Mouse (Mus musculus): ENCODE measurements around the gene Pdzd2. TPM values are rescaled to one million over a fixed set of nuclear protein-coding genes. Genes with fewer than 3 reads are reported as not detected.

The Pdzd2 gene
- total and polyA plus RNA-seq, 2 experiments from 2014 or later, result 15.9 to 40.6 TPM

DNA sequence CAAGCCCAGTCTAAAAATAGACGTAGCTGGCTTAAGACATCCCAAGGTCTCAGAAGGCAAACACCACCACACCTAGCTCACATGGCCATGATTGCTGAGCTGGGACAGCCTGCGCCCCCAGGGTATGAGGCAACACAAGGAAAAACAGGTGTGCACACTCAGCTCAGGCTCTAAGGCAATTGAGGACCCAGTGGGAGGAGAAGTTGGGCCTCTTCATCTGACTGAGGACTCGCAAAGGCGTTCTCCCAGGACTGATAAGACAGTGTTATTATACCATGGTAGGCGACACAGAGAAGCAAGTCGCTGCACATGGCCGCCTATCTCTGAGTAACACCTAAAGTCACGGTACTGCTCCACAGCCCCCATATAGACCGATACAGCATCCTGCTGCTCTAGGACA is 235.8 kb downstream of the Pdzd2 start:
- no peak for TF ChIP-seq CTCF (IDR thresholded peaks at IDR 0.05; ENCODE audit: low read depth)
- ATAC-seq (no peak), DNase-seq (ENCODE audit: low spot score) (no peak)
- Histone ChIP-seq H3K9ac (replicated peaks; ENCODE audit: low read length) (no peak overlapping the region), H3K4me3 (ENCODE audit: low read length) (no peak overlapping the region), H3K4me1 (ENCODE audit: insufficient read depth, low read length) (0 out of 2 replicates have a peak, but pooled peaks cover 4% of the 10 kb centered on the region), H3K4me2 (ENCODE audit: low read depth, low read length) (no peak overlapping the region), H3K27ac (no peak overlapping the region), H3K9me3 (ENCODE audit: low read length) (no peaks in the 10 kb centered on the region), H3K36me3 (ENCODE audit: insufficient read depth, low read length) (no peaks in the 10 kb centered on the region), H3K27me3 (ENCODE audit: insufficient read depth, low read length) (no peaks in the 10 kb centered on the region)
- 91% methylated on average over 9 of the region's 9 CpGs for WGBS

DNA sequence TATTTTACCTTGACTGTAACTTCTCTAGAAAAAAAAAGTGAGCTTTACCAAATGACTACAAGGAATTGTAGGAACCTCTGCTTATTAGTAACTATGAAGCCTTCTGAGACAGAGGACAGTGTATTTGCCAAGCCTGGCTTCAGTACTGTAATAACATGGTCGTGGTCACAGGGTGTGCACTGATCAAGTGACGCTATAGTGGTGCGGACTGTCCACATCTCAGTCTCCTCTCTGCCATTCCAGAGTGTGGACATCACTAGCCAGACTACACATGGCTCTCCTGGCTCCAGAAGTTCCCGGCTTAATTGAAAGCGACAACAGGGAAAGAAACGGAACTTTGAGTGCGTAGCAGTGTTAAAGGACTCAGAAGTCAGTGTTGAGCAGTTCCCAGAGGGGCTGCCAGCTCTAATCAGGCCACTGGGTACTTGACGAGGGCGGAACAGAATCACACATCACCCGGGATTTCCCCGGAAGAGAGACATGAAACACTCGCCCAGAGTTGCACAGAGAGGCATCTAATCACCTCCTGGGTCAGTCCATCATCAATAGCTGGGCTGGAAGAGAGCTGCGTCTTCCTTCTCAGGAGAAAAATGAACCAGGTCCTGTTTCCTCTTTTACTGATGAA is 237.7 kb downstream of the Pdzd2 start:
- H3K27ac ChIP-seq, result no peak overlapping the region
- no peaks in the 10 kb centered on the region for H3K36me3 ChIP-seq (ENCODE audit: insufficient read depth, low read length)
- WGBS, result 53% methylated on average over 13 of the region's 13 CpGs
- H3K9me3 ChIP-seq (ENCODE audit: low read length), result no peaks in the 10 kb centered on the region
- H3K4me3 ChIP-seq (ENCODE audit: low read length), result no peak overlapping the region
- TF ChIP-seq CTCF (IDR thresholded peaks at IDR 0.05; ENCODE audit: low read depth), result no peak
- 0 out of 2 replicates have a peak, but pooled peaks cover under 1% of the 10 kb centered on the region for H3K4me1 ChIP-seq (ENCODE audit: insufficient read depth, low read length)
- no peak overlapping the region for H3K4me2 ChIP-seq (ENCODE audit: low read depth, low read length)
- no peaks in the 10 kb centered on the region for H3K27me3 ChIP-seq (ENCODE audit: insufficient read depth, low read length)
- ATAC-seq, result peak; percentile 52; the same call in 1 of the 2 replicates
- peak; percentile 34 for DNase-seq (ENCODE audit: low spot score)
- no peak overlapping the region for H3K9ac ChIP-seq (replicated peaks; ENCODE audit: low read length)

DNA sequence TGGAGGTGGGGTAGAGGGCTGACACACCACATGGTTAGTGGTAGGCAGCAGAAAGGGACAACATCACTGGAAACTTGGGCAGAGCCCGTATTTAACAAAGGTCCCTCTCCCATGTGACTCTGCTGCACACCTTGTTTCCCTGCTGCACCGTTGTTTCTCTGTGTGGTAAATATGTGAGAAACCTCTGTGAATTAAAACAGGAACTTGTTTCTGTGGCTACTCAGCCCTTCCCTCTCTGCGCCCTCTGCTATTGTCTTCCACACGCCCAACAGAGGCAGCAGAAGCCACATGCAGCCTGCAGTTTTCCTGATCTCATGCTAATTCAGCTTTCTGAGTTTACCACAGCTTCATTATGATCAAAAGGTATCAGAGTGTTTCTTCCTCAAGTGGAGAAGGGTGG is 239.1 kb downstream of the Pdzd2 start:
- no peak for TF ChIP-seq CTCF (IDR thresholded peaks at IDR 0.05; ENCODE audit: low read depth)
- no peak for ATAC-seq
- WGBS, result 66% methylated on average over 4 of the region's 4 CpGs
- Histone ChIP-seq H3K4me1 (ENCODE audit: insufficient read depth, low read length) (no peaks in the 10 kb centered on the region), H3K27me3 (ENCODE audit: insufficient read depth, low read length) (no peaks in the 10 kb centered on the region), H3K27ac (no peak overlapping the region), H3K36me3 (ENCODE audit: insufficient read depth, low read length) (no peaks in the 10 kb centered on the region), H3K9me3 (ENCODE audit: low read length) (no peaks in the 10 kb centered on the region), H3K4me3 (ENCODE audit: low read length) (no peak overlapping the region), H3K9ac (replicated peaks; ENCODE audit: low read length) (no peak overlapping the region), H3K4me2 (ENCODE audit: low read depth, low read length) (no peak overlapping the region)
- DNase-seq (ENCODE audit: low spot score), result no peak

GRCm38 (mm10) chr15:12494084-12494483 is 245.6 kb downstream of the Pdzd2 start:
- no peak for ATAC-seq
- peaks cover 8% of the 10 kb centered on the region; the same call in 1 of the 2 replicates for H3K4me1 ChIP-seq (ENCODE audit: insufficient read depth, low read length)
- no peak overlapping the region for H3K4me3 ChIP-seq (ENCODE audit: low read length)
- no peaks in the 10 kb centered on the region for H3K27me3 ChIP-seq (ENCODE audit: insufficient read depth, low read length)
- H3K9me3 ChIP-seq (ENCODE audit: low read length), result no peaks in the 10 kb centered on the region
- TF ChIP-seq CTCF (IDR thresholded peaks at IDR 0.05; ENCODE audit: low read depth), result no peak
- no peak overlapping the region for H3K4me2 ChIP-seq (ENCODE audit: low read depth, low read length)
- H3K27ac ChIP-seq, result no peak overlapping the region
- no peak overlapping the region for H3K9ac ChIP-seq (replicated peaks; ENCODE audit: low read length)
- DNase-seq (ENCODE audit: low spot score), result no peak
- no peaks in the 10 kb centered on the region for H3K36me3 ChIP-seq (ENCODE audit: insufficient read depth, low read length)

- no peak for ATAC-seq
- TF ChIP-seq CTCF (IDR thresholded peaks at IDR 0.05; ENCODE audit: low read depth), result no peak
- Histone ChIP-seq H3K9ac (replicated peaks; ENCODE audit: low read length) (no peak overlapping the region), H3K4me1 (ENCODE audit: insufficient read depth, low read length) (peaks cover 8% of the 10 kb centered on the region; the same call in 1 of the 2 replicates), H3K4me3 (ENCODE audit: low read length) (no peak overlapping the region), H3K27me3 (ENCODE audit: insufficient read depth, low read length) (no peaks in the 10 kb centered on the region), H3K36me3 (ENCODE audit: insufficient read depth, low read length) (no peaks in the 10 kb centered on the region), H3K27ac (no peak overlapping the region), H3K9me3 (ENCODE audit: low read length) (no peaks in the 10 kb centered on the region), H3K4me2 (ENCODE audit: low read depth, low read length) (no peak overlapping the region)
- DNase-seq (ENCODE audit: low spot score), result no peak
- 64% methylated on average over 7 of the region's 7 CpGs for WGBS
Observed at GRCm38 (mm10) chr15:12493258-12493657, 246.5 kb downstream of the Pdzd2 start.

GRCm38 (mm10) chr15:12490969-12491368 is 248.8 kb downstream of the Pdzd2 start:
- no peak overlapping the region for H3K4me3 ChIP-seq (ENCODE audit: low read length)
- 25% methylated on average over 3 of the region's 3 CpGs for WGBS

DNA sequence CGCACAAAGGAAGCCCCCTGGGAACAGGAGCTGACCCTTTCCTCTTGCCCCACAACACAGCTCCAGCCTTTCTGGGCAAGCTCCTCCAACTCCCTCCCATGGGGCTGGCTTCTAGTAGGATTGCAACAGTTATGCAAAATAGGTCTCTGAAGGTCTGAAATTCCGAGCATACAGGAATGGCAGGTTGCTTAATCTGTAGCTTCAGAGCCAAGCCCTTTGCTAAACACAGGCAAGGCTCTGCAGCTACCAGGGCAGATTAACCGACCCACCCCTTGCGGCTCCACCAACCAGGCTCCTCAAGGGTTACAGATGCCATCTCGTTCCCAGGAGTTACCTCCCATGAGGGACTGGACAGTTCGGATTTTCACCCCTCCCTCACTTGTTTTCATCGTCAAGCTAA is 249.2 kb downstream of the Pdzd2 start:
- peak; percentile 54 for DNase-seq (ENCODE audit: low spot score)
- Histone ChIP-seq H3K9ac (replicated peaks; ENCODE audit: low read length) (no peak overlapping the region), H3K4me2 (ENCODE audit: low read depth, low read length) (peak overlapping the region; percentile 21; the same call in 1 of the 2 replicates), H3K36me3 (ENCODE audit: insufficient read depth, low read length) (no peaks in the 10 kb centered on the region), H3K4me1 (ENCODE audit: insufficient read depth, low read length) (peaks cover 8% of the 10 kb centered on the region; the same call in 1 of the 2 replicates), H3K27ac (peak overlapping the region; percentile 42; the same call in 1 of the 2 replicates), H3K4me3 (ENCODE audit: low read length) (no peak overlapping the region), H3K27me3 (ENCODE audit: insufficient read depth, low read length) (no peaks in the 10 kb centered on the region), H3K9me3 (ENCODE audit: low read length) (no peaks in the 10 kb centered on the region)
- TF ChIP-seq CTCF (IDR thresholded peaks at IDR 0.05; ENCODE audit: low read depth), result no peak
- peak; percentile 60 for ATAC-seq
- 11% methylated on average over 7 of the region's 7 CpGs for WGBS

More at GRCm38 (mm10) chr15:12490969-12491368, 248.8 kb downstream of the Pdzd2 start:
- DNase-seq (ENCODE audit: low spot score), result peak; percentile 74
- Histone ChIP-seq H3K27ac (peak overlapping the region; percentile 32; the same call in 1 of the 2 replicates), H3K36me3 (ENCODE audit: insufficient read depth, low read length) (no peaks in the 10 kb centered on the region), H3K9me3 (ENCODE audit: low read length) (no peaks in the 10 kb centered on the region), H3K27me3 (ENCODE audit: insufficient read depth, low read length) (no peaks in the 10 kb centered on the region), H3K9ac (replicated peaks; ENCODE audit: low read length) (no peak overlapping the region), H3K4me1 (ENCODE audit: insufficient read depth, low read length) (peaks cover 8% of the 10 kb centered on the region; the same call in 1 of the 2 replicates), H3K4me2 (ENCODE audit: low read depth, low read length) (peak overlapping the region; percentile 21; the same call in 1 of the 2 replicates)
- peak; percentile 84 for ATAC-seq
- no peak for TF ChIP-seq CTCF (IDR thresholded peaks at IDR 0.05; ENCODE audit: low read depth)
